Mouse (Mus musculus) liver, embryonic 15.5 days (tissue): ENCODE measurements at regions not wholly inside any gene's neighbourhood (a gene's known extent, or its start where the extent isn't known, plus 50 kb on each side); places are given as distances from the start of the nearest gene placed in this dataset.
A peak's percentile ranks its signal among the peaks of the same experiment; 100 is the strongest.

Source experiments
- ATAC-seq: fragments of 200-750 bp; cut with Nextera tagmentation; 2 replicates; pipeline ENCODE4 v1.8.0; 2017; ENCODE audit warnings: moderate number of reproducible peaks, mild to moderate bottlenecking, moderate library complexity; ENCODE audit not compliant: insufficient read depth
- H3K27ac ChIP-seq: fragments of 300-500 bp; sonication (generic); replicated peaks from 2 replicates; pipeline ENCODE4 v1.5.1; 2015; ENCODE audit warnings: mild to moderate bottlenecking, inconsistent platforms
- H3K27me3 ChIP-seq: fragments of 300-500 bp; sonication (generic); 2 replicates; pipeline ENCODE4 v1.6.1; 2015; ENCODE audit warnings: mild to moderate bottlenecking, inconsistent platforms
- H3K36me3 ChIP-seq: fragments of 300-500 bp; sonication (generic); replicated peaks from 2 replicates; pipeline ENCODE4 v1.6.1; 2015; ENCODE audit warnings: moderate library complexity, mild to moderate bottlenecking, inconsistent platforms
- H3K4me1 ChIP-seq: fragments of 300-500 bp; sonication (generic); replicated peaks from 2 replicates; pipeline ENCODE4 v1.6.1; 2015; ENCODE audit warnings: inconsistent platforms
- H3K4me2 ChIP-seq: fragments of 300-500 bp; sonication (generic); 2 replicates; pipeline ENCODE4 v1.6.1; 2015; ENCODE audit warnings: moderate library complexity, mild to moderate bottlenecking, inconsistent platforms
- H3K4me3 ChIP-seq: fragments of 300-500 bp; sonication (generic); replicated peaks from 2 replicates; pipeline ENCODE4 v1.5.1; 2015; ENCODE audit warnings: mild to moderate bottlenecking, inconsistent platforms
- H3K9ac ChIP-seq: fragments of 300-500 bp; sonication (generic); 2 replicates; pipeline ENCODE4 v1.6.1; 2015; ENCODE audit warnings: moderate library complexity, mild to moderate bottlenecking, inconsistent platforms
- H3K9me3 ChIP-seq: fragments of 300-500 bp; sonication (generic); replicated peaks from 2 replicates; pipeline ENCODE4 v1.6.1; 2016; ENCODE audit warnings: inconsistent platforms
- WGBS: fragments of 180-500 bp; shearing (Covaris S2); methylation state at CpG from one replicate; pipeline ENCODE4 v1.1.7; 2015; ENCODE audit warnings: mixed read lengths; ENCODE audit not compliant: insufficient replicate concordance; 5-methylcytosine and 5-hydroxymethylcytosine counted together

DNA sequence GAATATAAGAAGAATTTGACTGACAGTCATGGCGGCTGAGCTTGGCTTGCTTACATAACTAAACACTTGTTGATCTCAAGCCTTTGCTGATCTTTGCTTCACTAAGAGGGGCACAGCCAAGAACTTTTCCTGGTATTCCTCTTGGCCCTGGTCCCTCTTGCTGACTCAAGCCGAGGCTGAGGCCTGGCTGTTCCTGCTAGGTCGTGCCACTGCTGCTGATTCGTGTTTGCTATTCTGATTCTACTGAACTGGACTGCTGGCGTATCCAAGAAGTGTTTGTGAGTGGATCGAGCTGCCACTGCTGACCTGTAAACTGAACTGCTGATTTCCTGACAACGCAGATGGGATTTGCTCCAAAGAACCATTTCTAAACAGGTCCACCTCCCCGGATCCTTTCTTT, 57.2 kb upstream of the Irf2bp2 start:
- Histone ChIP-seq H3K36me3 (no peaks in the 10 kb centered on the region), H3K9ac (no peak overlapping the region), H3K27me3 (no peaks in the 10 kb centered on the region), H3K4me1 (peaks cover 16% of the 10 kb centered on the region), H3K9me3 (no peaks in the 10 kb centered on the region), H3K4me3 (no peak overlapping the region), H3K4me2 (no peak overlapping the region), H3K27ac (no peak overlapping the region)
- no peak for ATAC-seq
- 72% methylated on average over 8 of the region's 8 CpGs for WGBS

- Histone ChIP-seq H3K4me2 (no peak overlapping the region), H3K4me1 (peaks cover 16% of the 10 kb centered on the region), H3K9me3 (no peaks in the 10 kb centered on the region), H3K36me3 (no peaks in the 10 kb centered on the region), H3K9ac (no peak overlapping the region), H3K4me3 (no peak overlapping the region), H3K27me3 (no peaks in the 10 kb centered on the region), H3K27ac (no peak overlapping the region)
- no peak for ATAC-seq
- WGBS = 67% methylated on average over 1 of the region's 1 CpGs
These were observed 55.5 kb upstream of the Irf2bp2 start for GRCm38 (mm10) chr8:126649305-126649704.

DNA sequence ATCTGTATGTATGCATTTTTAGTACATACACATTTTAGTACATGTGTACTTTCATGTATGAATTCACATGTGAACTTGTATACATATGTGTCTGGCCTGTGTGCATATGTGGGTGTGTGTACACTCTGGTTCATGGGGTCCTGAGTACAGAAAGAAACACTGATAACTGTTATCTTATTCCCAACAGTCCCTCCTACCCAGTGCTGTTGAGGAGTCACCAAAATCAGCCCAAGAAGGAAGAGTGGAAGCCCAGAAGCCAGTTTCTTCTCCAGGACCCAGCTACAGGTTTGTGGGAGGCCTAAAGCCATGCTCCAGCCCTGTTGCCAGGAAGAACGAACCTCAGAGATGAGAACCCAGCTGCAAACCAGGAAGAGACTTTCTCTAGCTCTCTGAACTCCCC, 53.6 kb upstream of the Irf2bp2 start:
- no peaks in the 10 kb centered on the region for H3K9me3 ChIP-seq
- no peak overlapping the region for H3K4me3 ChIP-seq
- no peaks in the 10 kb centered on the region for H3K36me3 ChIP-seq
- H3K27me3 ChIP-seq = no peaks in the 10 kb centered on the region
- peaks cover 16% of the 10 kb centered on the region for H3K4me1 ChIP-seq
- ATAC-seq = peak; percentile 49
- H3K9ac ChIP-seq = no peak overlapping the region
- no peak overlapping the region for H3K27ac ChIP-seq
- H3K4me2 ChIP-seq = no peak overlapping the region
- WGBS = 53% methylated on average over 1 of the region's 1 CpGs

- ATAC-seq = no peak
- Histone ChIP-seq H3K4me1 (peaks cover 16% of the 10 kb centered on the region), H3K4me3 (no peak overlapping the region), H3K4me2 (no peak overlapping the region), H3K36me3 (no peaks in the 10 kb centered on the region), H3K27me3 (no peaks in the 10 kb centered on the region), H3K9me3 (no peaks in the 10 kb centered on the region), H3K9ac (no peak overlapping the region), H3K27ac (no peak overlapping the region)
- 61% methylated on average over 8 of the region's 8 CpGs for WGBS
These were observed 53.0 kb upstream of the Irf2bp2 start for GRCm38 (mm10) chr8:126646604-126647311.

- no peaks in the 10 kb centered on the region for H3K27me3 ChIP-seq
- H3K36me3 ChIP-seq = no peaks in the 10 kb centered on the region
- H3K4me3 ChIP-seq = no peak overlapping the region
- no peak overlapping the region for H3K4me2 ChIP-seq
- no peak overlapping the region for H3K9ac ChIP-seq
- H3K9me3 ChIP-seq = no peaks in the 10 kb centered on the region
- peaks cover 14% of the 10 kb centered on the region for H3K4me1 ChIP-seq
- no peak for ATAC-seq
- H3K27ac ChIP-seq = no peak overlapping the region
- 62% methylated on average over 5 of the region's 5 CpGs for WGBS
These were observed 50.4 kb upstream of the Irf2bp2 start for GRCm38 (mm10) chr8:126644179-126644578.
